In the genomic region with DNA sequence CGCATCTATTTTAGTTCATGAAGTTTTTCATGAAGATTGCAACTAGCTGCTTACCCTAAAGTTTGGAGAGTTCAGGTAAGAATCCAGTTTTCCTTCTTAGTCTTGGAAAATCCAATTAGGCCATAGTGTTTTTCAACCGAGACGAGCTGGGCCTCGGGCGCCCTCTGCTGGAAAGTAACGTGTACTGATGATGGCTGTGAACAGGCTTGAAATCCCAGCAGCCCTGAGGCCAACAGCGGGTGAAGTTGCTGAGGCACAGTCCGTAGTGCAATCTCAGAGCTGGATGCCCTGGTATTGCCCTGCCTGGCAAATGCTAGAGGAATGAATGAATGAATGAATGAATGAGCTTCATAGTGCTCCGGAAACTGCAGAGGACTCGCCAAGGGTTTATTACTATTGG, we compare ENCODE assay signal across 8 mouse cellular contexts. TPM values are rescaled to one million over a fixed set of nuclear protein-coding genes. Genes with fewer than 3 reads are reported as not detected.
DNase-seq lines count a peak whose midpoint lies in the region; ATAC-seq and TF ChIP-seq lines count a peak whose summit lies in the region.

No protein-coding gene starts in this region.

- WGBS in midbrain, embryonic 11.5 days = 7% methylated on average over 10 of the region's 10 CpGs

- no peak overlapping the region for H3K27ac ChIP-seq in midbrain, embryonic 11.5 days (ENCODE audit: low read depth, low read length)

- H3K36me3 ChIP-seq in midbrain, embryonic 11.5 days (ENCODE audit: control insufficient read depth, insufficient read depth, low read length) = no peaks in the 10 kb centered on the region

- DNase-seq in kidney, adult 18-20 months = peak; percentile 78
- no peak for DNase-seq in kidney, adult 11 months
- DNase-seq in brain, embryonic 14.5 days (ENCODE audit: low read depth) = peak; percentile 87
- DNase-seq in heart, postnatal 25 days (ENCODE audit: low spot score) = peak; percentile 27
- peak; percentile 50 to 58 for DNase-seq in layer of hippocampus, postnatal 36 days
- peak; percentile 97 for DNase-seq in midbrain, embryonic 11.5 days (ENCODE audit: low spot score, missing footprints)
- peak; percentile 33 to 74 for DNase-seq in spleen, postnatal 10 days (ENCODE audit: low spot score in 2 of 2)

- H3K4me3 ChIP-seq in midbrain, embryonic 11.5 days (ENCODE audit: low read depth, low read length) = no peak overlapping the region

- no peaks in the 10 kb centered on the region for H3K9me3 ChIP-seq in midbrain, embryonic 11.5 days (ENCODE audit: control insufficient read depth, low read length)

- TF ChIP-seq POLR2A in brain, embryonic 14.5 days (IDR thresholded peaks at IDR 0.05; ENCODE audit: borderline replicate concordance, extremely low read depth, insufficient read depth, insufficient read length, poor library complexity, severe bottlenecking) = no peak

- no peak overlapping the region for H3K4me2 ChIP-seq in midbrain, embryonic 11.5 days

- no peaks in the 10 kb centered on the region for H3K27me3 ChIP-seq in midbrain, embryonic 11.5 days (ENCODE audit: control insufficient read depth, insufficient read depth, low read length)

- ATAC-seq in erythroblast, adult 5-6 weeks (replicated peaks; ENCODE audit: low FRiP score, poor library complexity, severe bottlenecking) = peak; percentile 69
- 0 out of 2 replicates have a peak, but pooled peaks have one; percentile 57 for ATAC-seq in midbrain, embryonic 11.5 days (ENCODE audit: low FRiP score)

- peak; percentile 97 for TF ChIP-seq CTCF in brain, embryonic 14.5 days (IDR thresholded peaks at IDR 0.05; ENCODE audit: borderline replicate concordance, extremely low read depth, insufficient read depth, insufficient read length)

- H3K4me1 ChIP-seq in midbrain, embryonic 11.5 days (ENCODE audit: control insufficient read depth, insufficient read depth, low read length) = no peaks in the 10 kb centered on the region

- intact Hi-C loops in heart, postnatal 25 days (cut with DNase I) = loop anchor here (1.0 to 5.0 kb wide), 4 partner anchors 41 to 155 kb away; no protein-coding TSS in a partner anchor

- no peak overlapping the region for H3K9ac ChIP-seq in midbrain, embryonic 11.5 days (ENCODE audit: low read length)

RNA-seq across cellular contexts. Expression of a gene that starts 9.1 kb away (rescaled TPM):
- polyA plus RNA-seq in brain, embryonic 14.5 days (2012; rRNA removed) = 0.23 and 0.34 TPM in 2 replicates
- 3.1 and 6.7 TPM in 2 replicates for total RNA-seq in erythroblast, adult 5-6 weeks (2015; ENCODE audit: low replicate concordance)
- 6.0 and 6.6 TPM in 2 replicates for total RNA-seq in erythroblast, adult 5-6 weeks (2017; ENCODE audit: low replicate concordance)
- total RNA-seq in heart, postnatal 25 days (2021) = 10 to 100 TPM; 11.4 to 13.4 TPM
- total RNA-seq in layer of hippocampus, postnatal 36 days (2021) = under 1 TPM in 1 of 2 experiments, not detected in 1; 0.35 TPM
- 0.37 and 0.41 TPM in 2 replicates for polyA plus RNA-seq in midbrain, embryonic 11.5 days (2014; fragmentation: Nextera tagmentation; extraction: Ambion mirVana)

RNA-seq across cellular contexts. Expression of a gene that starts 10.9 kb away (rescaled TPM):
- 7.8 and 11.5 TPM in 2 replicates for polyA plus RNA-seq in brain, embryonic 14.5 days (2012; rRNA removed)
- 23.4 and 24.7 TPM in 2 replicates for total RNA-seq in erythroblast, adult 5-6 weeks (2015; ENCODE audit: low replicate concordance)
- 13.7 and 17.2 TPM in 2 replicates for total RNA-seq in erythroblast, adult 5-6 weeks (2017; ENCODE audit: low replicate concordance)
- 10 to 100 TPM; 10.6 to 10.9 TPM for total RNA-seq in heart, postnatal 25 days (2021)
- 10 to 100 TPM; 33.7 to 34.1 TPM for total RNA-seq in layer of hippocampus, postnatal 36 days (2021)
- polyA plus RNA-seq in midbrain, embryonic 11.5 days (2014; fragmentation: Nextera tagmentation; extraction: Ambion mirVana) = 14.0 and 15.0 TPM in 2 replicates

RNA-seq across cellular contexts. Expression of a gene that starts 53.8 kb away (rescaled TPM):
- 33.2 and 47.6 TPM in 2 replicates for polyA plus RNA-seq in brain, embryonic 14.5 days (2012; rRNA removed)
- total RNA-seq in erythroblast, adult 5-6 weeks (2015; ENCODE audit: low replicate concordance) = 9.2 and 10.4 TPM in 2 replicates
- 12.7 and 14.0 TPM in 2 replicates for total RNA-seq in erythroblast, adult 5-6 weeks (2017; ENCODE audit: low replicate concordance)
- 100 to 1,000 TPM; 240 to 246 TPM for total RNA-seq in heart, postnatal 25 days (2021)
- 10 to 100 TPM; 95.8 to 96.4 TPM for total RNA-seq in layer of hippocampus, postnatal 36 days (2021)
- 71.2 and 77.6 TPM in 2 replicates for polyA plus RNA-seq in midbrain, embryonic 11.5 days (2014; fragmentation: Nextera tagmentation; extraction: Ambion mirVana)

Comparison
In these comparisons a context has a peak if more than half of its experiments do, and no peak if none do; other contexts are left out.
1. RNA of a gene that starts 53.8 kb away (total RNA-seq): 240 to 246 TPM in heart, postnatal 25 days and 95.8 to 96.4 TPM in layer of hippocampus, postnatal 36 days; 9.2 to 14.0 TPM in erythroblast, adult 5-6 weeks; every median in the first group is over 4 times any median in the second.